Mouse (Mus musculus) gastrocnemius, adult 8-10 months (tissue): ENCODE measurements around the gene Scd3. TPM values are rescaled to one million over a fixed set of nuclear protein-coding genes. Genes with fewer than 3 reads are reported as not detected.
"Not testable (repeated sequence)": the region's sequence is repeated elsewhere in the genome, so short reads cannot be mapped to it uniquely, and the experiment has no call there.

Experiments
- DNase-seq, 2 experiments: peaks; one replicate each; pipeline ENCODE4 v3.0.0; 2022; ENCODE audit warnings: low spot score in 2 of 2
- total RNA-seq, 4 experiments: library from RNA; stranded (reverse); gene quantifications; 2 replicates each; pipeline ENCODE4 v1.2.4; 2022

The Scd3 gene
- total RNA-seq, 4 experiments from 2014 or later, result not detected

- DNase-seq, result no peak
These were observed 34.5 kb downstream of the Scd3 start for GRCm38 (mm10) chr19:44237471-44238006.

- DNase-seq, result no peak
These were observed 35.8 kb downstream of the Scd3 start for GRCm38 (mm10) chr19:44238906-44239305.

GRCm38 (mm10) chr19:44245761-44246171 lies 42.7 kb downstream of the Scd3 start:
- DNase-seq, result no peak

GRCm38 (mm10) chr19:44246341-44246911 lies 43.4 kb downstream of the Scd3 start:
- DNase-seq, result no peak

GRCm38 (mm10) chr19:44247281-44248080 lies 44.4 kb downstream of the Scd3 start:
- peak in 1 of 2 experiments; percentile 9 for DNase-seq

GRCm38 (mm10) chr19:44248081-44248853 lies 45.2 kb downstream of the Scd3 start:
- peak; percentile 91 to 93 for DNase-seq

GRCm38 (mm10) chr19:44248854-44249351 lies 45.8 kb downstream of the Scd3 start:
- no peak for DNase-seq

GRCm38 (mm10) chr19:44251138-44251537 lies 48.1 kb downstream of the Scd3 start:
- DNase-seq, result not testable (repeated sequence)

GRCm38 (mm10) chr19:44251936-44252558 lies 49.0 kb downstream of the Scd3 start:
- DNase-seq, result no peak

- DNase-seq, result not testable (repeated sequence)
These were observed 51.0 kb downstream of the Scd3 start for GRCm38 (mm10) chr19:44254106-44254505.

- no peak for DNase-seq
These were observed 54.4 kb downstream of the Scd3 start for GRCm38 (mm10) chr19:44257377-44257966.

GRCm38 (mm10) chr19:44259484-44259883 lies 56.4 kb downstream of the Scd3 start:
- DNase-seq, result no peak

- DNase-seq, result no peak
These were observed 57.4 kb downstream of the Scd3 start for GRCm38 (mm10) chr19:44260487-44260886.

GRCm38 (mm10) chr19:44261774-44262173 lies 58.7 kb downstream of the Scd3 start:
- no peak for DNase-seq

GRCm38 (mm10) chr19:44263581-44263980 lies 60.5 kb downstream of the Scd3 start:
- DNase-seq, result no peak

- no peak for DNase-seq
These were observed 61.2 kb downstream of the Scd3 start for GRCm38 (mm10) chr19:44264226-44264625.

GRCm38 (mm10) chr19:44265300-44265699 lies 62.2 kb downstream of the Scd3 start:
- peak; percentile 20 to 24 for DNase-seq

- no peak for DNase-seq
These were observed 62.9 kb downstream of the Scd3 start for GRCm38 (mm10) chr19:44265911-44266337.

- DNase-seq, result no peak
These were observed 63.4 kb downstream of the Scd3 start for GRCm38 (mm10) chr19:44266458-44266823.

GRCm38 (mm10) chr19:44266824-44267498 lies 63.9 kb downstream of the Scd3 start:
- DNase-seq, result peak; percentile 66 to 81
